Mouse (Mus musculus) brown adipose tissue, adult 24 weeks (tissue): Measurements from ENCODE around the gene Glmn. TPM values are rescaled to one million over a fixed set of nuclear protein-coding genes. Genes with fewer than 3 reads are reported as not detected.

Experiments
- polyA plus RNA-seq: library from polyadenylated mRNA; stranded (reverse); fragments of >200 nt; gene quantifications from 2 replicates; pipeline ENCODE4 v1.2.4, GENCODE M21; 2012; ENCODE audit not compliant: missing spikeins, insufficient read depth, insufficient read length

Glmn gene
- polyA plus RNA-seq, 1 experiment, result 11.4 TPM

Other genes with a start within 250 kb of the Glmn start
- gene Ephx4, start 195.2 kb downstream of the Glmn start, polyA plus RNA-seq, result not detected in 2 replicates
- gene Lpcat2b, start 166.3 kb downstream of the Glmn start, polyA plus RNA-seq, result not detected in 2 replicates
- gene Btbd8, start 159.9 kb downstream of the Glmn start, polyA plus RNA-seq, result 2.5 and 3.8 TPM in 2 replicates
- gene Gm42669, start 90.3 kb downstream of the Glmn start, polyA plus RNA-seq, result not detected in 2 replicates
- gene 1700028K03Rik, start 63.2 kb downstream of the Glmn start, polyA plus RNA-seq, result not detected in 2 replicates
- gene Rpap2, start 515 bp downstream of the Glmn start, polyA plus RNA-seq, result 11.4 and 15.0 TPM in 2 replicates
- not detected in 2 replicates for gene Gfi1, start 128.1 kb upstream of the Glmn start, polyA plus RNA-seq
- not detected in 2 replicates for gene Ube2d2b, start 232.2 kb upstream of the Glmn start, polyA plus RNA-seq